Mouse (Mus musculus) embryonic facial prominence, embryonic 11.5 days (tissue): ENCODE measurements at regions not wholly inside any gene's neighbourhood (a gene's known extent, or its start where the extent isn't known, plus 50 kb on each side); places are given as distances from the start of the nearest gene placed in this dataset.

Experiments used
- ATAC-seq: fragments of 200-750 bp; cut with Nextera tagmentation; replicated peaks from 2 replicates; pipeline ENCODE4 v1.8.0; 2017; ENCODE audit warnings: low read depth; ENCODE audit not compliant: insufficient number of reproducible peaks, low FRiP score, low TSS enrichment
- DNase-seq: peaks from one replicate; pipeline ENCODE4 v3.0.0-alpha.2; 2015; ENCODE audit warnings: low spot score
- H3K27ac ChIP-seq: fragments of 300-500 bp; sonication (generic); replicated peaks from 2 replicates; pipeline ENCODE4 v1.5.1; 2014; ENCODE audit warnings: mild to moderate bottlenecking, low read depth, low read length, control low read depth
- H3K27me3 ChIP-seq: fragments of 300-500 bp; sonication (generic); 2 replicates; pipeline ENCODE4 v1.6.1; 2014; ENCODE audit warnings: mild to moderate bottlenecking, low read length, moderate library complexity, mixed read lengths; ENCODE audit not compliant: control insufficient read depth, insufficient read depth
- H3K36me3 ChIP-seq: fragments of 300-500 bp; sonication (generic); replicated peaks from 2 replicates; pipeline ENCODE4 v1.6.1; 2014; ENCODE audit warnings: low read depth, mild to moderate bottlenecking, low read length, moderate library complexity, mixed read lengths; ENCODE audit not compliant: control insufficient read depth, insufficient read depth
- H3K4me1 ChIP-seq: fragments of 300-500 bp; sonication (generic); 2 replicates; pipeline ENCODE4 v1.6.1; 2014; ENCODE audit warnings: low read length, mixed read lengths; ENCODE audit not compliant: control insufficient read depth, insufficient read depth
- H3K4me2 ChIP-seq: fragments of 300-500 bp; sonication (generic); 2 replicates; pipeline ENCODE4 v1.6.1; 2014; ENCODE audit warnings: low read depth, mild to moderate bottlenecking, control low read depth, low read length, moderate library complexity
- H3K4me3 ChIP-seq: fragments of 300-500 bp; sonication (generic); 2 replicates; pipeline ENCODE4 v1.5.1; 2014; ENCODE audit warnings: low read depth, low read length, control low read depth
- H3K9ac ChIP-seq: fragments of 300-500 bp; sonication (generic); replicated peaks from 2 replicates; pipeline ENCODE4 v1.6.1; 2014; ENCODE audit warnings: mild to moderate bottlenecking, control low read depth, low read length
- H3K9me3 ChIP-seq: fragments of 300-500 bp; sonication (generic); replicated peaks from 2 replicates; pipeline ENCODE4 v1.6.1; 2016; ENCODE audit warnings: mild to moderate bottlenecking, low read length, inconsistent platforms, mixed read lengths; ENCODE audit not compliant: control insufficient read depth
- WGBS: fragments of 180-500 bp; shearing (Covaris S2); extraction: QIAGEN DNeasy Blood & Tissue Kit; methylation state at CpG from one replicate; pipeline ENCODE4 v1.1.7; 2014; 5-methylcytosine and 5-hydroxymethylcytosine counted together

GRCm38 (mm10) chr3:7138996-7139395, 518.8 kb upstream of the 1700008P02Rik start:
- DNase-seq (no peak), ATAC-seq (no peak)
- 94% methylated on average over 13 of the region's 13 CpGs for WGBS

GRCm38 (mm10) chr3:7134714-7135113, 514.5 kb upstream of the 1700008P02Rik start:
- Histone ChIP-seq H3K27ac (no peak overlapping the region), H3K9ac (no peak overlapping the region), H3K4me2 (no peak overlapping the region), H3K27me3 (no peaks in the 10 kb centered on the region), H3K4me1 (no peaks in the 10 kb centered on the region), H3K9me3 (no peaks in the 10 kb centered on the region), H3K36me3 (no peaks in the 10 kb centered on the region), H3K4me3 (no peak overlapping the region)
- no peak for ATAC-seq
- 89% methylated on average over 1 of the region's 1 CpGs for WGBS
- no peak for DNase-seq

More at GRCm38 (mm10) chr3:7138996-7139395, 518.8 kb upstream of the 1700008P02Rik start:
- no peaks in the 10 kb centered on the region for H3K9me3 ChIP-seq
- H3K9ac ChIP-seq: no peak overlapping the region
- no peaks in the 10 kb centered on the region for H3K4me1 ChIP-seq
- no peaks in the 10 kb centered on the region for H3K27me3 ChIP-seq
- no peak overlapping the region for H3K4me3 ChIP-seq
- no peak overlapping the region for H3K27ac ChIP-seq
- H3K36me3 ChIP-seq: no peaks in the 10 kb centered on the region
- H3K4me2 ChIP-seq: no peak overlapping the region
